Mouse (Mus musculus) limb, embryonic 12.5 days (tissue): ENCODE results near the gene Hes5. TPM values are rescaled to one million over a fixed set of nuclear protein-coding genes. Genes with fewer than 3 reads are reported as not detected.

Source experiments
- ATAC-seq: fragments of 200-750 bp; cut with Nextera tagmentation; 2 replicates; pipeline ENCODE4 v1.8.0; 2017; ENCODE audit warnings: low read depth, moderate TSS enrichment; ENCODE audit not compliant: insufficient number of reproducible peaks, insufficient read depth, low FRiP score, low TSS enrichment
- H3K27ac ChIP-seq: fragments of 300-500 bp; sonication (generic); 2 replicates; pipeline ENCODE4 v1.5.1; 2016; ENCODE audit warnings: mild to moderate bottlenecking, moderate library complexity
- H3K27me3 ChIP-seq: fragments of 300-500 bp; sonication (generic); 2 replicates; pipeline ENCODE4 v1.6.1; 2016; ENCODE audit warnings: mild to moderate bottlenecking, moderate library complexity
- H3K36me3 ChIP-seq: fragments of 300-500 bp; sonication (generic); 2 replicates; pipeline ENCODE4 v1.6.1; 2016; ENCODE audit warnings: mild to moderate bottlenecking, moderate library complexity
- H3K4me1 ChIP-seq: fragments of 300-500 bp; sonication (generic); replicated peaks from 2 replicates; pipeline ENCODE4 v1.6.1; 2016
- H3K4me2 ChIP-seq: fragments of 300-500 bp; sonication (generic); 2 replicates; pipeline ENCODE4 v1.6.1; 2016; ENCODE audit warnings: mild to moderate bottlenecking, moderate library complexity
- H3K4me3 ChIP-seq: fragments of 300-500 bp; sonication (generic); replicated peaks from 2 replicates; pipeline ENCODE4 v1.5.1; 2016; ENCODE audit warnings: mild to moderate bottlenecking
- H3K9ac ChIP-seq: fragments of 300-500 bp; sonication (generic); replicated peaks from 2 replicates; pipeline ENCODE4 v1.6.1; 2016; ENCODE audit warnings: mild to moderate bottlenecking, moderate library complexity
- H3K9me3 ChIP-seq: fragments of 300-500 bp; sonication (generic); 2 replicates; pipeline ENCODE4 v1.6.1; 2016; ENCODE audit warnings: mild to moderate bottlenecking, moderate library complexity
- WGBS: fragments of 180-500 bp; shearing (Covaris S2); methylation state at CpG from one replicate; pipeline ENCODE4 v1.1.7; 2016; 5-methylcytosine and 5-hydroxymethylcytosine counted together
- polyA plus RNA-seq: library from polyadenylated mRNA; unstranded; fragments of >200 nt; fragmentation: Nextera tagmentation; extraction: Ambion mirVana; gene quantifications from 2 replicates; pipeline ENCODE4 v1.2.1, GENCODE M21; 2016

Gene Hes5
- polyA plus RNA-seq, 1 experiment from 2014 or later = 1.1 TPM

- no peaks in the 10 kb centered on the region for H3K9me3 ChIP-seq
- H3K4me2 ChIP-seq = no peak overlapping the region
- no peak overlapping the region for H3K27ac ChIP-seq
- peaks cover 35% of the 10 kb centered on the region for H3K27me3 ChIP-seq
- 79% methylated on average over 15 of the region's 15 CpGs for WGBS
- H3K36me3 ChIP-seq = peaks cover 2% of the 10 kb centered on the region; the same call in 1 of the 2 replicates
- H3K4me1 ChIP-seq = peaks cover 23% of the 10 kb centered on the region
- H3K9ac ChIP-seq = no peak overlapping the region
- H3K4me3 ChIP-seq = no peak overlapping the region
- ATAC-seq = no peak
Measured at GRCm38 (mm10) chr4:154986750-154987149, 26.0 kb downstream of the Hes5 start.

DNA sequence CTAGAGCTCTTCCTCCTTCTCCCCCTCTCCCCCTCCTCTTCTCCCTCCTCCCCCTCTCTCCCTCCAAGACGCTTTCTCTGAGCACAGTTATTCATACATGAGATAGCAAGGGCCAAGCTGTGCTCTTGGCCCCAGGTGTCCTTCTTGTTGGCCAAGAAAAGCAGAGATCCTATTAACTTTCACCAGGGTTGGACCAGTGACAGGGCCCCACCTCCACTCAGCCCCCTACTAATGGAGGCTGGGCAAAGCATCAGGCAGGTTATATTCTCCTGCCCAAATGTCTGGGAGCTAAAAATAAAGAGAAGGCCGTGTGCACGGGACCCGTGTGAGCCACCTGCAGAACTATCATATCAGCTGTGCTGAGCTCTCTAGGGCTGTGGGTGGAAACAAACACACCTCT lies 34.2 kb downstream of the Hes5 start:
- 78% methylated on average over 4 of the region's 4 CpGs for WGBS

DNA sequence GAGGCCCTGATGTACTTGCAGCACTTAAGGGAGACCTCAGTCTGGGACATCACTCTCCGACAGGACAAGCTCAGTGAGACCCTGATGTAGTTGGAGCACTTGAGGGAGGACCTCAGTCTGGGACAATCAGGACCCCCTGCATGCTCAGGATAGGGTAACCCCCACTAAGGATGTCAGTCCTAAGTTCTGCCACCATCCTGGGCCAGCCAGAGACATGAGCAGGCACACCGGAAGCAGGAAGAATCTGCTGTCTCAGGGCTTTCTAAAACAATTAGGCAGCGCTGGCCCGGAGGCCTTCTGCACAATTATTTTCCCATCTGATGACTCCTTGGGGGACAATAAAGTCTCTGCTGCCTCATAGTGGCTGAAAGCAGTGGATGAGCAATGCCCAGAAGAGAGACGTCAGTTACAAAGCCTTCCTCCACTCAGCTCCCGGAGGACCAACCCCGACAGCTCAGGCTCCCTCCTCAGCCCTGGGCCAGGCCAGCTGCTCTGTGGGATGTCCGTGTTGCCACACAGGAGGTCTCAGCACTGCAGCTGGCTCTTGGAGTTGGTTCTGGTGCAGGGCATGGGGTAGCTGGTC lies 35.9 kb downstream of the Hes5 start:
- WGBS = 31% methylated on average over 8 of the region's 8 CpGs
- peak; percentile 12; the same call in 1 of the 2 replicates for ATAC-seq
- H3K4me3 ChIP-seq = no peak overlapping the region

More for the DNA sequence above, 34.2 kb downstream of the Hes5 start:
- H3K27me3 ChIP-seq = no peaks in the 10 kb centered on the region
- no peaks in the 10 kb centered on the region for H3K36me3 ChIP-seq
- no peak overlapping the region for H3K4me2 ChIP-seq
- no peak overlapping the region for H3K9ac ChIP-seq
- peaks cover 25% of the 10 kb centered on the region for H3K4me1 ChIP-seq
- no peak for ATAC-seq
- H3K9me3 ChIP-seq = no peaks in the 10 kb centered on the region
- H3K27ac ChIP-seq = no peak overlapping the region
- no peak overlapping the region for H3K4me3 ChIP-seq

DNA sequence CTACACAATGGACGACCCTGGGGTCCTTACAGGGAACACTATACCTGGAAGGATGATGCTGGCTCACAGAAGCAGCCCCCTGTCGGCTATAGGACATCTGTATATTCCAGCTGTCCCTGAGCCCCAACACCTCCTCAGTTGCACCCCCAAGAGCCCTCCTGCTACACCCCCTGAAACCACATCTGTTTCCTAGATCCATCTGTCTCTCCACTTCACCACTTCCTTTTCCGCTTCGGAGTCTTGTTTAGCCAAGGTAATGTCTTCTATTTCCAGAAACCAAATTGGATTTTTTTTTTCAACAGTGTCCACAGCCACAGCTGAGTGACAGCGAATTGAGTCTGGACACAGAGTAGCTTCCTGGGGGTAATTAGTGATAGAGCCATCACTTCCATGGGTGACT lies 38.7 kb downstream of the Hes5 start:
- H3K4me2 ChIP-seq = no peak overlapping the region
- no peaks in the 10 kb centered on the region for H3K9me3 ChIP-seq
- no peak overlapping the region for H3K9ac ChIP-seq
- no peaks in the 10 kb centered on the region for H3K36me3 ChIP-seq
- ATAC-seq = no peak
- peaks cover 23% of the 10 kb centered on the region for H3K4me1 ChIP-seq
- no peak overlapping the region for H3K4me3 ChIP-seq
- WGBS = 83% methylated on average over 5 of the region's 5 CpGs
- H3K27ac ChIP-seq = no peak overlapping the region
- H3K27me3 ChIP-seq = no peaks in the 10 kb centered on the region

More for the DNA sequence above, 35.9 kb downstream of the Hes5 start:
- Histone ChIP-seq H3K9me3 (no peaks in the 10 kb centered on the region), H3K27me3 (no peaks in the 10 kb centered on the region), H3K36me3 (no peaks in the 10 kb centered on the region), H3K27ac (no peak overlapping the region), H3K9ac (no peak overlapping the region), H3K4me1 (peaks cover 31% of the 10 kb centered on the region), H3K4me2 (no peak overlapping the region)

- Histone ChIP-seq H3K4me3 (no peak overlapping the region), H3K27me3 (no peaks in the 10 kb centered on the region; the same call in 1 of the 2 replicates), H3K9ac (no peak overlapping the region), H3K9me3 (no peaks in the 10 kb centered on the region), H3K36me3 (no peaks in the 10 kb centered on the region), H3K4me1 (0 out of 2 replicates have a peak, but pooled peaks cover 7% of the 10 kb centered on the region), H3K4me2 (no peak overlapping the region), H3K27ac (no peak overlapping the region)
- ATAC-seq = no peak
- WGBS = 95% methylated on average over 3 of the region's 3 CpGs
Measured at GRCm38 (mm10) chr4:155005278-155005677, 44.6 kb downstream of the Hes5 start.

GRCm38 (mm10) chr4:155006296-155006695 lies 45.6 kb downstream of the Hes5 start:
- no peaks in the 10 kb centered on the region; the same call in 1 of the 2 replicates for H3K27me3 ChIP-seq
- H3K9ac ChIP-seq = no peak overlapping the region
- 51% methylated on average over 10 of the region's 10 CpGs for WGBS
- 0 out of 2 replicates have a peak, but pooled peaks cover 5% of the 10 kb centered on the region for H3K4me1 ChIP-seq
- no peaks in the 10 kb centered on the region for H3K9me3 ChIP-seq
- no peak overlapping the region for H3K4me3 ChIP-seq
- H3K4me2 ChIP-seq = no peak overlapping the region
- H3K36me3 ChIP-seq = no peaks in the 10 kb centered on the region
- no peak overlapping the region for H3K27ac ChIP-seq
- ATAC-seq = no peak

- 87% methylated on average over 3 of the region's 3 CpGs for WGBS
- no peak overlapping the region for H3K4me2 ChIP-seq
- no peaks in the 10 kb centered on the region for H3K9me3 ChIP-seq
- H3K27ac ChIP-seq = no peak overlapping the region
- no peak overlapping the region for H3K4me3 ChIP-seq
- H3K36me3 ChIP-seq = no peaks in the 10 kb centered on the region
- no peak overlapping the region; the same call in 1 of the 2 replicates for H3K9ac ChIP-seq
- no peak for ATAC-seq
- H3K27me3 ChIP-seq = no peaks in the 10 kb centered on the region; the same call in 1 of the 2 replicates
- H3K4me1 ChIP-seq = peaks cover 9% of the 10 kb centered on the region; the same call in 1 of the 2 replicates
Measured at GRCm38 (mm10) chr4:155007641-155008040, 46.9 kb downstream of the Hes5 start.

DNA sequence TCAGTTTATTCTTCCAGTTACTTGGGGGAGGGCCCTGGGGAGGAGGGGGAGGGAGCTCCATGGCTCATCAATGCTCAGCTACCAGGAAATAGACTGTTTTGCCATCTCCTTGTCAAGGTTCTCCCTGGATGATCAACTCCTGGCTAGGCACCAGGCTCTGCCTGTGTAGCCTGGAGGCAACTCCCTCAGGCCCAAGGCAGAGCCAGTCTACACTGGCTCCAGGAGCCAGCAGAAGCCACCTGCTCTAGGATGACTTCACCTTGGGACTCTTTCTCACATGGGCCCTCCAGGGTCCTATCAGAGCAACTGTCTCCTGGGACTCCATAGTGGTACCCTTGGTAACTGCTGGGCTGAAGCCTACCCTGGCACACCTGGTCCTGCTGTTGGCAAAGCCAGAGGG lies 47.4 kb downstream of the Hes5 start:
- Histone ChIP-seq H3K9ac (no peak overlapping the region), H3K36me3 (no peaks in the 10 kb centered on the region), H3K27ac (no peak overlapping the region), H3K4me3 (no peak overlapping the region), H3K27me3 (no peaks in the 10 kb centered on the region; the same call in 1 of the 2 replicates), H3K4me1 (peaks cover 9% of the 10 kb centered on the region; the same call in 1 of the 2 replicates), H3K4me2 (no peak overlapping the region), H3K9me3 (no peaks in the 10 kb centered on the region)
- no peak for ATAC-seq

DNA sequence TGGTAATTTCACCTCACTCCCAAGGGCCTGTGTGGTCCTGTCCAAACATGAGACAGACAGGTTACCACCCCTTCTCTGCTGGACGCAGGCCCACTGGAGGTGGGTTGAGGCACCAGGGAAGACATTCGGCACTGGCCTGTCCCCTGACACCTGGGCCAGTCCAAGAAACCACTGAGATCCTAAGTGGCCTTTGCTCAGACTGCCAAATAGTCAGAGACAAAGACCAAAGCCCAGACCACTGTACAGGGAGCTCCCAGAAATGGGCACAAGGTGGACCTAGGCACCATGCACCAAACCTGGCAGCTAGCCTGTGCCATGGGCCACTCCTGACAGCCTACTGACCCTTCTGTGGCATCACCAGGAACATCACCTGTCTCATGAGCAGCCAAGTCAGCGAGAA lies 48.5 kb downstream of the Hes5 start:
- Histone ChIP-seq H3K36me3 (no peaks in the 10 kb centered on the region), H3K9ac (no peak overlapping the region), H3K4me2 (no peak overlapping the region), H3K27ac (no peak overlapping the region), H3K4me1 (peaks cover 7% of the 10 kb centered on the region; the same call in 1 of the 2 replicates), H3K4me3 (no peak overlapping the region), H3K9me3 (no peaks in the 10 kb centered on the region), H3K27me3 (no peaks in the 10 kb centered on the region; the same call in none of the 2 replicates)
- WGBS = 84% methylated on average over 3 of the region's 3 CpGs
- no peak for ATAC-seq

- Histone ChIP-seq H3K36me3 (no peaks in the 10 kb centered on the region), H3K4me1 (peaks cover 4% of the 10 kb centered on the region; the same call in 1 of the 2 replicates), H3K27ac (no peak overlapping the region), H3K9ac (no peak overlapping the region), H3K27me3 (no peaks in the 10 kb centered on the region; the same call in none of the 2 replicates), H3K9me3 (no peaks in the 10 kb centered on the region), H3K4me3 (no peak overlapping the region), H3K4me2 (no peak overlapping the region)
- no peak for ATAC-seq
- WGBS = 88% methylated on average over 5 of the region's 5 CpGs
Measured at GRCm38 (mm10) chr4:155010870-155011269, 50.1 kb downstream of the Hes5 start.

DNA sequence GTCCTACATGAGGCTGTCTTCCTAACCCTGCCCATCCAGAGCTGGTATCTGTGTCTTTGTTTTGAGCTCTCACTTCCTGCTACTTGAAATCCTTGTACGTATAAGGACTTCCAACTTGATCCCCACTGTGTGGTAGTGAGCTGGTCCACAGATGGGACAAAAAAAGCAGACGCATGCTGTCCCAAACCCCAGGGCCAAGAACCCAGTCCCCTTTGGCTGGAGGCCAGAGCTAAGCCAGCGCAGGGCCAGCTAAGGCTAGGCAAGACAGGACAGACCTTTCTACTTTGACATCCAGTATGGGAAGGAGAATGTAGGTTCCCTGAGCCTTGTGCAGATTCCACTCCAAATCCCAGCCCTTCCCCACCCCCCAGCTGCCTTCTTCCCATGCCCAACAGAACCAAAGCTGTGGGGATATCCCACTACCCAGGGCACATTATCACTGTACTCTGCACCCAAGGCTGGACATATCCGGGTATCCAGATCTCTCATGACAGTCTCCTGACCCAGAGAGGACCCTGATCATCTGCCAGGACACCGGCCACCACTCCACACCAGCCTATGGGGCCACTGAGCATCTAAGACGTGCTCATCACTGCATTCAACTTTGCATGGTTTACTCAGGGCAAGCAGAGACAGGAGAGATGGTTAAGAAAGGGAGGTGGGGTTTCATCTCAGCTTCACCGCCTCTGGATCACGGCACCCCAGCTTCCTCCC lies 50.7 kb downstream of the Hes5 start:
- 77% methylated on average over 8 of the region's 8 CpGs for whole genome bisulfite sequencing
- no peaks in the 10 kb centered on the region for H3K36me3 ChIP-seq
- no peak overlapping the region for H3K4me3 ChIP-seq
- no peak overlapping the region for H3K4me2 ChIP-seq
- H3K27ac ChIP-seq = no peak overlapping the region
- H3K27me3 ChIP-seq = peaks cover 4% of the 10 kb centered on the region
- peaks cover 4% of the 10 kb centered on the region; the same call in 1 of the 2 replicates for H3K4me1 ChIP-seq
- H3K9me3 ChIP-seq = no peaks in the 10 kb centered on the region
- no peak overlapping the region for H3K9ac ChIP-seq
- ATAC-seq = no peak
